Comparison of ENCODE assay signal across 8 mouse cellular contexts in the genomic region with DNA sequence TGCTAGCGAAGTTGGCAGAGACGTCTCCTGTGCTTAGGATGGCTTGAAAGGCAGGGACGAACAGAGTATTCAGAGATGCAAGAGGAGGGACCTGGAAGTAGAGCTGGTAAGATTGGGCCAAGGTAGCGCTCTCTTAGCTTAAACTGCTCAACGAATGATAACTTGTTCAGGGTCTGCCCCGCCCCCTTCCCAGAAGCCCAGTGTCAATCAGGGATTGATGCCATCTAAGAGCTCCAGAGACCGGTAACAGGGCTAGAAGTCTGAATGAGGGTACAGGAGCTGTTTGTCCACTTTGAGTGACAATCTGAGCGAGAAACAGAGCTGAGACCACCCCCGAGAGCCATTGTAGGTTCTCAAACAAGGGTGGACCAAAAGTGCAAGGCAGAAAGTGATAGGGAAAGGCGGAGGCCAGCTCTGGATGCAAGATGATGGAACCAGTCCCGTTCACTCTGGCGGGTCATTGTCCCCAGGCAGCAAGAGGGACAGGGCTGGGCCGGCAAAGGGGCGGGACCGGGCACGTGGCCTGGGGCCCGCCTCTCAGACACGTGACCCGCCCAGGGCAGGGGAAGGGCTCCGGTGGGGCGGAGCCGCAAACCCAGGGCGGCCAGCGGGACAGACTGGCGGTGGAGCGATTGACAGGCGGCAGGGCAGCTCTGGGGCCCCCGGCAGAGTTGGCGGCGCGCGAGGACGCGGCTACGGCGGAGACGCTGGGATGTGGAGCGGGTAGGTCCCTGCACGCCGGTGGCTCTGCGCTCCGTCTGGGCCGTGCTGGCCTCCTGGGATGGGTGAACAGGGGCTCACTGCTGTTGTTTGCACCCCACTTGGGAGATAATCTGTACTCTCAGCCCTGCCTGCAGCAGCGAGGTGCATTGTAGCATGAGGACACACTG. TPM values are rescaled to one million over a fixed set of nuclear protein-coding genes. Genes with fewer than 3 reads are reported as not detected.
DNase-seq lines count a peak whose midpoint lies in the region; ATAC-seq and TF ChIP-seq lines count a peak whose summit lies in the region.

No protein-coding gene starts in this region.

- peak overlapping the region; percentile 84 for H3K4me3 ChIP-seq in E14TG2a.4 (replicated peaks; ENCODE audit: low read length)
- H3K4me3 ChIP-seq in forebrain, embryonic 15.5 days: peak overlapping the region; percentile 55
- H3K4me3 ChIP-seq in lung, adult 2 months (replicated peaks; ENCODE audit: extremely low read depth, low read depth, low read length): peak overlapping the region; percentile 54
- H3K4me3 ChIP-seq in neural tube, embryonic 14.5 days (ENCODE audit: low read depth, low read length): peak overlapping the region; percentile 60

- peak; percentile 94 for ATAC-seq in forebrain, embryonic 15.5 days (replicated peaks)
- ATAC-seq in neural tube, embryonic 14.5 days (ENCODE audit: low read depth): peak; percentile 94

- peak overlapping the region; percentile 61 for H3K9ac ChIP-seq in forebrain, embryonic 15.5 days (replicated peaks)
- peak overlapping the region; percentile 76 for H3K9ac ChIP-seq in neural tube, embryonic 14.5 days (replicated peaks; ENCODE audit: low read depth, low read length)

- peak overlapping the region; percentile 82 for H3K4me2 ChIP-seq in forebrain, embryonic 15.5 days (replicated peaks)
- H3K4me2 ChIP-seq in neural tube, embryonic 14.5 days (ENCODE audit: low read depth, low read length): peak overlapping the region; percentile 91

- H3K27ac ChIP-seq in forebrain, embryonic 15.5 days (replicated peaks): peak overlapping the region; percentile 9; the same call in 1 of the 2 replicates
- 0 out of 2 replicates have a peak overlapping the region, but pooled peaks have one; percentile 16 for H3K27ac ChIP-seq in neural tube, embryonic 14.5 days (ENCODE audit: low read depth, low read length)

- 5% methylated on average over 44 of the region's 44 CpGs for WGBS in forebrain, embryonic 15.5 days
- WGBS in lung, adult 2 months: 9% methylated on average over 44 of the region's 44 CpGs
- 6% methylated on average over 40 of the region's 44 CpGs for WGBS in neural tube, embryonic 14.5 days

- peaks cover 74% of the 10 kb centered on the region for H3K4me1 ChIP-seq in E14TG2a.4 (replicated peaks; ENCODE audit: low read depth, low read length)
- H3K4me1 ChIP-seq in forebrain, embryonic 15.5 days: peaks cover 21% of the 10 kb centered on the region
- peaks cover 6% of the 10 kb centered on the region for H3K4me1 ChIP-seq in lung, adult 2 months (ENCODE audit: control insufficient read depth, insufficient read depth, low read length)
- peaks cover 8% of the 10 kb centered on the region; the same call in 1 of the 2 replicates for H3K4me1 ChIP-seq in neural tube, embryonic 14.5 days (ENCODE audit: control insufficient read depth, insufficient read depth, low read length)

- H3K9me3 ChIP-seq in E14TG2a.4 (ENCODE audit: low read length): no peaks in the 10 kb centered on the region
- H3K9me3 ChIP-seq in forebrain, embryonic 15.5 days: no peaks in the 10 kb centered on the region
- H3K9me3 ChIP-seq in neural tube, embryonic 14.5 days (ENCODE audit: control insufficient read depth, low read length): no peaks in the 10 kb centered on the region

- peaks cover 48% of the 10 kb centered on the region for H3K27me3 ChIP-seq in E14TG2a.4 (ENCODE audit: insufficient read depth, low read length)
- no peaks in the 10 kb centered on the region for H3K27me3 ChIP-seq in forebrain, embryonic 15.5 days
- H3K27me3 ChIP-seq in neural tube, embryonic 14.5 days (ENCODE audit: control insufficient read depth, insufficient read depth, low read length): no peaks in the 10 kb centered on the region

- TF ChIP-seq CTCF in E14TG2a.4 (conservative IDR thresholded peaks at IDR 0.05; ENCODE audit: low read length): no peak
- TF ChIP-seq CTCF in lung, adult 2 months (IDR thresholded peaks at IDR 0.05; ENCODE audit: insufficient read depth, low read length): no peak

- H3K36me3 ChIP-seq in E14TG2a.4 (ENCODE audit: insufficient read depth, low read length): no peaks in the 10 kb centered on the region
- no peaks in the 10 kb centered on the region for H3K36me3 ChIP-seq in forebrain, embryonic 15.5 days
- no peaks in the 10 kb centered on the region for H3K36me3 ChIP-seq in neural tube, embryonic 14.5 days (ENCODE audit: control insufficient read depth, insufficient read depth, low read length)

- TF ChIP-seq POLR2A in lung, adult 2 months (IDR thresholded peaks at IDR 0.05; ENCODE audit: borderline replicate concordance, extremely low read depth, low read depth, low read length): peak; percentile 58; the same call in 1 of the 2 replicates

- intact Hi-C loops in heart, postnatal 14 days (cut with DNase I): no loop called here

- DNase-seq in cerebellum, adult 11 months: peak; percentile 72
- peak; percentile 96 to 97 for DNase-seq in heart, postnatal 14 days
- peak; percentile 77 to 80 for DNase-seq in layer of hippocampus, adult 18-20 months (ENCODE audit: low spot score in 2 of 2)
- DNase-seq in lung, adult 2 months: peak; percentile 93
- peak; percentile 93 for DNase-seq in testis, postnatal 10 days (ENCODE audit: low spot score)

RNA-seq across cellular contexts. Expression of a gene that starts 16.4 kb away (rescaled TPM):
- 17.3 and 17.9 TPM in 2 replicates for polyA plus RNA-seq in forebrain, embryonic 15.5 days (2015; fragmentation: Nextera tagmentation; extraction: Ambion mirVana)
- total RNA-seq in heart, postnatal 14 days (2021): 1 to 10 TPM; 9.7 to 9.9 TPM
- 10 to 100 TPM in 1 of 2 experiments, 1 to 10 TPM in 1; 9.3 to 10.1 TPM for total RNA-seq in layer of hippocampus, adult 18-20 months (2021)
- polyA plus RNA-seq in lung, adult 2 months (2012; rRNA removed): 10.5 and 13.8 TPM in 2 replicates
- polyA plus RNA-seq in neural tube, embryonic 14.5 days (2014; fragmentation: Nextera tagmentation; extraction: Ambion mirVana): 13.6 and 23.2 TPM in 2 replicates

RNA-seq across cellular contexts. Expression of a gene that starts 16.4 kb away (rescaled TPM):
- 1.2 and 1.3 TPM in 2 replicates for polyA plus RNA-seq in forebrain, embryonic 15.5 days (2015; fragmentation: Nextera tagmentation; extraction: Ambion mirVana)
- total RNA-seq in heart, postnatal 14 days (2021): under 1 TPM; 0.17 to 0.29 TPM
- total RNA-seq in layer of hippocampus, adult 18-20 months (2021): 1 to 10 TPM; 1.2 to 1.7 TPM
- polyA plus RNA-seq in lung, adult 2 months (2012; rRNA removed): 2.3 and 3.1 TPM in 2 replicates
- 1.5 and 2.3 TPM in 2 replicates for polyA plus RNA-seq in neural tube, embryonic 14.5 days (2014; fragmentation: Nextera tagmentation; extraction: Ambion mirVana)

RNA-seq across cellular contexts. Expression of a gene that starts 23.5 kb away (rescaled TPM):
- polyA plus RNA-seq in forebrain, embryonic 15.5 days (2015; fragmentation: Nextera tagmentation; extraction: Ambion mirVana): 14.0 and 15.3 TPM in 2 replicates
- 10 to 100 TPM; 33.0 to 36.3 TPM for total RNA-seq in heart, postnatal 14 days (2021)
- 10 to 100 TPM; 22.9 to 25.2 TPM for total RNA-seq in layer of hippocampus, adult 18-20 months (2021)
- 283 and 341 TPM in 2 replicates for polyA plus RNA-seq in lung, adult 2 months (2012; rRNA removed)
- 19.3 and 19.5 TPM in 2 replicates for polyA plus RNA-seq in neural tube, embryonic 14.5 days (2014; fragmentation: Nextera tagmentation; extraction: Ambion mirVana)

RNA-seq across cellular contexts. Expression of a gene that starts 37.5 kb away (rescaled TPM):
- polyA plus RNA-seq in forebrain, embryonic 15.5 days (2015; fragmentation: Nextera tagmentation; extraction: Ambion mirVana): 1,475 and 1,516 TPM in 2 replicates
- 1,000 to 10,000 TPM; 2,034 to 2,074 TPM for total RNA-seq in heart, postnatal 14 days (2021)
- total RNA-seq in layer of hippocampus, adult 18-20 months (2021): 1,000 to 10,000 TPM; 3,571 to 3,745 TPM
- polyA plus RNA-seq in lung, adult 2 months (2012; rRNA removed): 4,642 and 7,955 TPM in 2 replicates
- polyA plus RNA-seq in neural tube, embryonic 14.5 days (2014; fragmentation: Nextera tagmentation; extraction: Ambion mirVana): 1,462 and 1,732 TPM in 2 replicates

Comparison
In these comparisons a context has a peak if more than half of its experiments do, and no peak if none do; other contexts are left out.
1. Peak in every context shown above with its lines: DNase-seq, ATAC-seq, H3K4me3 ChIP-seq and H3K27ac ChIP-seq.
2. RNA of a gene that starts 23.5 kb away (polyA plus RNA-seq): 283 to 341 TPM in lung, adult 2 months; 19.3 to 19.5 TPM in neural tube, embryonic 14.5 days and 14.0 to 15.3 TPM in forebrain, embryonic 15.5 days; every median in the first group is over 10 times any median in the second.